8 mouse cellular contexts compared by ENCODE assay signal in genomic region chr7:67630817-67631216, GRCm38 (mm10). TPM values are rescaled to one million over a fixed set of nuclear protein-coding genes. Genes with fewer than 3 reads are reported as not detected.
A peak's percentile ranks its signal among the peaks of the same experiment; 100 is the strongest.
DNase-seq lines count a peak whose midpoint lies in the region; ATAC-seq and TF ChIP-seq lines count a peak whose summit lies in the region.

No protein-coding gene starts in this region.

- H3K9me3 ChIP-seq in hindbrain, postnatal 0 days (ENCODE audit: low read length) = no peaks in the 10 kb centered on the region
- H3K9me3 ChIP-seq in midbrain, postnatal 0 days (ENCODE audit: low read length) = no peaks in the 10 kb centered on the region

- no peaks in the 10 kb centered on the region for H3K36me3 ChIP-seq in hindbrain, postnatal 0 days (ENCODE audit: insufficient read depth, low read length)
- H3K36me3 ChIP-seq in midbrain, postnatal 0 days (ENCODE audit: insufficient read depth, low read length) = 0 out of 2 replicates have a peak, but pooled peaks cover 3% of the 10 kb centered on the region

- no peak overlapping the region for H3K4me2 ChIP-seq in hindbrain, postnatal 0 days (ENCODE audit: low read depth, low read length)
- no peak overlapping the region for H3K4me2 ChIP-seq in midbrain, postnatal 0 days (ENCODE audit: low read depth, low read length, poor library complexity, severe bottlenecking)

- peak; percentile 50 to 55 for DNase-seq in urinary bladder, adult 18-20 months (ENCODE audit: low spot score in 2 of 2)
- DNase-seq in urinary bladder, adult 2 months (ENCODE audit: low spot score) = no peak
- peak; percentile 78 to 88 for DNase-seq in cerebellum, postnatal 36 days
- DNase-seq in frontal cortex, postnatal 36 days (ENCODE audit: low spot score in 2 of 2) = peak; percentile 74 to 89
- DNase-seq in hindbrain, postnatal 0 days (ENCODE audit: low spot score) = peak; percentile 93
- DNase-seq in left cerebral cortex, postnatal 10 days (ENCODE audit: extremely low spot score in 1 of 2, low spot score in 2 of 2) = peak; percentile 77 to 82
- DNase-seq in midbrain, postnatal 0 days (ENCODE audit: low spot score) = peak; percentile 92
- DNase-seq in spleen, postnatal 36 days (ENCODE audit: low spot score in 2 of 2) = peak; percentile 54 to 63

- H3K27me3 ChIP-seq in hindbrain, postnatal 0 days (ENCODE audit: insufficient read depth, low read length) = no peaks in the 10 kb centered on the region
- no peaks in the 10 kb centered on the region for H3K27me3 ChIP-seq in midbrain, postnatal 0 days (ENCODE audit: insufficient read depth, low read length)

- peak; percentile 100 for TF ChIP-seq CTCF in hindbrain, postnatal 0 days (IDR thresholded peaks at IDR 0.05; ENCODE audit: low read depth)
- peak; percentile 100 for TF ChIP-seq CTCF in midbrain, postnatal 0 days (IDR thresholded peaks at IDR 0.05)

- WGBS in hindbrain, postnatal 0 days = 13% methylated on average over 2 of the region's 2 CpGs
- 17% methylated on average over 2 of the region's 2 CpGs for WGBS in midbrain, postnatal 0 days

- ATAC-seq in hindbrain, postnatal 0 days = peak; percentile 80
- ATAC-seq in midbrain, postnatal 0 days (ENCODE audit: low FRiP score) = 0 out of 2 replicates have a peak, but pooled peaks have one; percentile 68

- H3K4me1 ChIP-seq in hindbrain, postnatal 0 days (ENCODE audit: insufficient read depth, low read length) = no peaks in the 10 kb centered on the region
- H3K4me1 ChIP-seq in midbrain, postnatal 0 days (ENCODE audit: insufficient read depth, low read length) = no peaks in the 10 kb centered on the region

- intact Hi-C loops in left cerebral cortex, postnatal 10 days (cut with DNase I) = loop anchor here (2.0 to 5.0 kb wide), 2 partner anchors 394 to 790 kb away; no protein-coding TSS in a partner anchor

- H3K27ac ChIP-seq in hindbrain, postnatal 0 days = no peak overlapping the region
- H3K27ac ChIP-seq in midbrain, postnatal 0 days (ENCODE audit: low read depth, low read length) = no peak overlapping the region

- H3K9ac ChIP-seq in hindbrain, postnatal 0 days (replicated peaks; ENCODE audit: low read length) = no peak overlapping the region
- H3K9ac ChIP-seq in midbrain, postnatal 0 days (replicated peaks; ENCODE audit: low read length, poor library complexity, severe bottlenecking) = no peak overlapping the region

- H3K4me3 ChIP-seq in hindbrain, postnatal 0 days (ENCODE audit: low read length) = no peak overlapping the region
- no peak overlapping the region for H3K4me3 ChIP-seq in midbrain, postnatal 0 days (ENCODE audit: low read depth, low read length)

RNA-seq across cellular contexts. Expression of gene Lrrc28, which starts 14.3 kb away (rescaled TPM):
- 36.5 and 38.5 TPM in 2 replicates for polyA plus RNA-seq in urinary bladder, adult 2 months (2012; rRNA removed)
- total RNA-seq in hindbrain, postnatal 0 days (2014; rRNA removed) = 43.2 and 48.5 TPM in 2 replicates
- polyA plus RNA-seq in hindbrain, postnatal 0 days (2015; fragmentation: Nextera tagmentation; extraction: Ambion mirVana) = 22.4 and 22.6 TPM in 2 replicates
- 10 to 100 TPM; 38.4 to 43.5 TPM for total RNA-seq in left cerebral cortex, postnatal 10 days (2021)
- total RNA-seq in midbrain, postnatal 0 days (2014; rRNA removed) = 61.4 and 69.0 TPM in 2 replicates
- 22.4 and 25.8 TPM in 2 replicates for polyA plus RNA-seq in midbrain, postnatal 0 days (2015; fragmentation: Nextera tagmentation; extraction: Ambion mirVana)

RNA-seq across cellular contexts. Expression of gene Ttc23, which starts 16.4 kb away (rescaled TPM):
- 15.3 and 21.1 TPM in 2 replicates for polyA plus RNA-seq in urinary bladder, adult 2 months (2012; rRNA removed)
- 4.3 and 5.3 TPM in 2 replicates for total RNA-seq in hindbrain, postnatal 0 days (2014; rRNA removed)
- 6.2 and 8.2 TPM in 2 replicates for polyA plus RNA-seq in hindbrain, postnatal 0 days (2015; fragmentation: Nextera tagmentation; extraction: Ambion mirVana)
- 1 to 10 TPM; 9.0 TPM for total RNA-seq in left cerebral cortex, postnatal 10 days (2021)
- 5.9 and 6.7 TPM in 2 replicates for total RNA-seq in midbrain, postnatal 0 days (2014; rRNA removed)
- polyA plus RNA-seq in midbrain, postnatal 0 days (2015; fragmentation: Nextera tagmentation; extraction: Ambion mirVana) = 4.6 and 5.6 TPM in 2 replicates
